Comparison of ENCODE assay signal across 9 mouse cellular contexts in the genomic region with DNA sequence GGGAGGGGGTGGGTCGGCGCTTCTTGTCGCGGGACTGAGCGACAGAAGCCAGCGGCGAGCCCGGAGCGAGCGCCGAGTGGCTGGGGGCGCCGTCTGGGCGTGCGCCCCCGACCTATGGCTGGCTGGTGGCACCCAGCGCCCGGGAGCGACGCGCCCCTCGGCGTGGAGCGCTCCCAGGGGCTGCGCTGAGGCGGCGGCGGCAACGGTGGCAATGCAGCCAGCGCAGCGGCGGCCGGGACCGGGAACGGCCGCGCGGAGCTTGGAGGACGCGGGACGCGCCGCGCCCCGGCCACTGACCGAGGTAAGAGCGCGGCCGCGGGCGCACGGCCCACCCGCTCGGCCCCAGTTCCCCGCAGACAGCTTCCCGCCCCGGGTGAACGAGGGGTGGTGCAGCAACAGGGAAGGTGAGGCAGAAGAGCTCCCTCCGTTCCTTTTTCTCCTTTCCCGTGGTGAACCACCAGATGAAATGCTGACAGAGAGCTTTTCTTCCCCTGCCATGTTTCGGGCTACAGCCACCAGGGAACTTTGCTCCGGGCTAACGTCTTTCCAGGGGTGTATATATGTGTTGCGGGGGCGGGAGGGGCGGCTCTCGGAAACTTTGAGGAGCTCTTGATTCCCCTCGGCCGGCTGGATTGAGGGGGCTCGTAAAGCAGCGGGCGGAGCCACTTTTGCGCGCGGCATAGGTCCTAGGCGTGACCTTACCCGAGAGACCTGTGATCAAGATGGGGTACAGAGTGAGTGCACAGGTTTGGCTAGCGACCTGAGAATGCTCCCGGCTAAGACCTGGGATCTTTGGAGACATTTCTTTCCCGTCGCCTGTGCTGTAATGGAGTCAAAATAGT. TPM values are rescaled to one million over a fixed set of nuclear protein-coding genes. Genes with fewer than 3 reads are reported as not detected.
DNase-seq lines count a peak whose midpoint lies in the region; ATAC-seq and TF ChIP-seq lines count a peak whose summit lies in the region.
"Had no signal": no experiment of that assay in that cellular context is flagged by ENCODE, and none has a peak within 500 bp of the region (broad histone marks: within the 10 kb centered on the region; RNA-seq: fewer than 3 reads in every experiment).

A gene (plus strand): TSS at position 15 of the 842 bp plus-strand sequence.

- no peak for ATAC-seq in forebrain, embryonic 16.5 days
- no peak for ATAC-seq in hindbrain, embryonic 14.5 days (ENCODE audit: low FRiP score)
- peak; percentile 21; the same call in 1 of the 2 replicates for ATAC-seq in midbrain, embryonic 16.5 days
- no peak for ATAC-seq in inflammation-experienced regulatory T-cells, adult 6 months

- WGBS in heart, adult 2 months, result 1% methylated on average over 77 of the region's 81 CpGs
- under 1% methylated on average over 76 of the region's 81 CpGs for WGBS in forebrain, embryonic 16.5 days
- WGBS in hindbrain, embryonic 14.5 days, result under 1% methylated on average over 66 of the region's 81 CpGs
- WGBS in midbrain, embryonic 16.5 days, result under 1% methylated on average over 68 of the region's 81 CpGs

- TF ChIP-seq POLR2A in heart, adult 2 months (IDR thresholded peaks at IDR 0.05; ENCODE audit: insufficient read depth, low read depth, low read length), result no peak

- intact Hi-C loops in heart, adult 2 months (cut with DNase I), result loop anchor here (5.0 kb wide), 1 partner anchor 45 kb away; no protein-coding TSS in a partner anchor

- H3K27ac ChIP-seq in heart, adult 2 months, result peak within 1 kb of the TSS; percentile 68
- no peak within 1 kb of the TSS for H3K27ac ChIP-seq in forebrain, embryonic 16.5 days (ENCODE audit: low read length)
- H3K27ac ChIP-seq in hindbrain, embryonic 14.5 days, result 0 out of 2 replicates have a peak within 1 kb of the TSS, but pooled peaks have one; percentile 43
- H3K27ac ChIP-seq in midbrain, embryonic 16.5 days (ENCODE audit: low read length), result peak within 1 kb of the TSS; percentile 62

- TF ChIP-seq EP300 in heart, adult 2 months (IDR thresholded peaks at IDR 0.05; ENCODE audit: insufficient read depth, low read depth, low read length), result no peak

- no peaks in the 10 kb centered on the region for H3K27me3 ChIP-seq in heart, adult 2 months (ENCODE audit: control insufficient read depth, insufficient read depth, low read length)
- H3K27me3 ChIP-seq in forebrain, embryonic 16.5 days (replicated peaks; ENCODE audit: control insufficient read depth, insufficient read depth, low read length), result peaks cover 41% of the 10 kb centered on the region
- peaks cover 40% of the 10 kb centered on the region for H3K27me3 ChIP-seq in hindbrain, embryonic 14.5 days (ENCODE audit: control insufficient read depth, insufficient read depth, low read length)
- peaks cover 39% of the 10 kb centered on the region for H3K27me3 ChIP-seq in midbrain, embryonic 16.5 days (ENCODE audit: control insufficient read depth, insufficient read depth, low read depth, low read length)

- peak within 1 kb of the TSS; percentile 62 for H3K4me2 ChIP-seq in forebrain, embryonic 16.5 days (ENCODE audit: low read length)
- H3K4me2 ChIP-seq in hindbrain, embryonic 14.5 days (replicated peaks), result peak within 1 kb of the TSS; percentile 84
- H3K4me2 ChIP-seq in midbrain, embryonic 16.5 days (ENCODE audit: low read length), result peak within 1 kb of the TSS; percentile 53

- H3K79me2 ChIP-seq in heart, adult 2 months (replicated peaks; ENCODE audit: control insufficient read depth, insufficient read depth, low read length), result no peaks in the 10 kb centered on the region

- TF ChIP-seq CTCF in heart, adult 2 months (IDR thresholded peaks at IDR 0.05), result no peak

- DNase-seq in heart, adult 2 months, result no peak
- no peak for DNase-seq in heart, adult 11 months
- peak; percentile 56 for DNase-seq in R1 (ENCODE audit: low read depth, low spot score)
- no peak for DNase-seq in hindbrain, embryonic 14.5 days (ENCODE audit: low spot score)
- no peak for DNase-seq in B cell, adult 2 months

- peaks cover 2% of the 10 kb centered on the region; the same call in 1 of the 2 replicates for H3K4me1 ChIP-seq in heart, adult 2 months (ENCODE audit: control insufficient read depth, insufficient read depth, low read length)
- peaks cover 5% of the 10 kb centered on the region; the same call in 1 of the 2 replicates for H3K4me1 ChIP-seq in forebrain, embryonic 16.5 days (replicated peaks; ENCODE audit: control insufficient read depth, insufficient read depth, low read length)
- H3K4me1 ChIP-seq in hindbrain, embryonic 14.5 days (replicated peaks; ENCODE audit: control insufficient read depth, insufficient read depth, low read length), result peaks cover 31% of the 10 kb centered on the region
- H3K4me1 ChIP-seq in midbrain, embryonic 16.5 days (ENCODE audit: control insufficient read depth, insufficient read depth, low read length), result peaks cover 15% of the 10 kb centered on the region; the same call in 1 of the 2 replicates

- H3K9me3 ChIP-seq in forebrain, embryonic 16.5 days (ENCODE audit: control insufficient read depth, low read length), result no peaks in the 10 kb centered on the region
- no peaks in the 10 kb centered on the region for H3K9me3 ChIP-seq in hindbrain, embryonic 14.5 days (ENCODE audit: control insufficient read depth, low read length)
- no peaks in the 10 kb centered on the region for H3K9me3 ChIP-seq in midbrain, embryonic 16.5 days (replicated peaks; ENCODE audit: control insufficient read depth, low read length, poor library complexity, severe bottlenecking)

- peak within 1 kb of the TSS; percentile 86 for H3K9ac ChIP-seq in heart, adult 2 months (ENCODE audit: low read depth, low read length)
- H3K9ac ChIP-seq in forebrain, embryonic 16.5 days (replicated peaks; ENCODE audit: low read depth, low read length), result peak within 1 kb of the TSS; percentile 61
- peak within 1 kb of the TSS; percentile 72 for H3K9ac ChIP-seq in hindbrain, embryonic 14.5 days
- peak within 1 kb of the TSS; percentile 76 for H3K9ac ChIP-seq in midbrain, embryonic 16.5 days (ENCODE audit: low read depth, low read length)

- no peaks in the 10 kb centered on the region for H3K36me3 ChIP-seq in heart, adult 2 months (ENCODE audit: control insufficient read depth, insufficient read depth, low read length)
- no peaks in the 10 kb centered on the region for H3K36me3 ChIP-seq in forebrain, embryonic 16.5 days (ENCODE audit: control insufficient read depth, insufficient read depth)
- H3K36me3 ChIP-seq in hindbrain, embryonic 14.5 days (replicated peaks; ENCODE audit: control insufficient read depth, insufficient read depth), result no peaks in the 10 kb centered on the region
- no peaks in the 10 kb centered on the region for H3K36me3 ChIP-seq in midbrain, embryonic 16.5 days (ENCODE audit: control insufficient read depth, insufficient read depth, low read length)

- peak within 1 kb of the TSS; percentile 52 for H3K4me3 ChIP-seq in heart, adult 2 months
- peak within 1 kb of the TSS; percentile 57 for H3K4me3 ChIP-seq in forebrain, embryonic 16.5 days (replicated peaks; ENCODE audit: low read length)
- peak within 1 kb of the TSS; percentile 70 for H3K4me3 ChIP-seq in hindbrain, embryonic 14.5 days (replicated peaks; ENCODE audit: low read length)
- peak within 1 kb of the TSS; percentile 69 for H3K4me3 ChIP-seq in midbrain, embryonic 16.5 days (ENCODE audit: low read depth, low read length)

RNA-seq across cellular contexts. Expression of the gene that starts here (rescaled TPM):
- total RNA-seq in heart, adult 2 months (2021), result 10 to 100 TPM; 26.7 to 35.7 TPM
- 29.5 and 42.6 TPM in 2 replicates for polyA plus RNA-seq in heart, adult 2 months (2012; rRNA removed)
- polyA plus RNA-seq in forebrain, embryonic 16.5 days (2015; fragmentation: Nextera tagmentation; extraction: Ambion mirVana), result 0.92 and 1.6 TPM in 2 replicates
- 3.3 and 4.3 TPM in 2 replicates for polyA plus RNA-seq in hindbrain, embryonic 14.5 days (2014; fragmentation: Nextera tagmentation; extraction: Ambion mirVana)
- 3.8 TPM in 2 replicates for polyA plus RNA-seq in midbrain, embryonic 16.5 days (2015; fragmentation: Nextera tagmentation; extraction: Ambion mirVana)
- not detected for polyA plus RNA-seq in inflammation-experienced regulatory T-cells, adult 6 months (2017; shearing (Covaris generic))
- total RNA-seq: CH12.LX had no signal
